Mouse (Mus musculus): Measurements from ENCODE around the gene Nln.

DNA sequence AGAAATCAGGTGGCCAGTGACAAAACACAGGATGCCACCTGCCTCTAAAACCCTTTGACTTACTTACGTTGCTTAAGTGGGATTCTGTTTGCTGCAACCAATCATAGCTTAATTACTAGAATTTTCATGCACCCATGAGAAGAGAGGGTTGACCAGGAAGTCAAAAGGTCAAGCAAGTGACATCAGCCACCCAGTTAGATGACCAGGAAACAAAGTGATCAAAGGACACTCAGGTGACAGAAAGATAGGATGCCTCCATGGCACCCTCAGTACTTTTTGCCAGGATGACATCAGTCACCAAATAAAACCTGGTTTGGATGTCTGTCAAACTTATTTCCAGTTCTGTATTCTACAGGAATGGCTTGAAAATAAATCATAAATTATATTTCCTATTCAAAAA is 49.2 kb downstream of the Nln start:
- no peak for TF ChIP-seq POLR2A (IDR thresholded peaks at IDR 0.05; ENCODE audit: insufficient read depth, low read length)
- no peak for TF ChIP-seq CTCF (IDR thresholded peaks at IDR 0.05; ENCODE audit: low read depth, low read length)

Measured in ES-Bruce4 (cell line).